Mouse (Mus musculus) R1 (cell line): ENCODE measurements at regions not wholly inside any gene's neighbourhood (a gene's known extent, or its start where the extent isn't known, plus 50 kb on each side); places are given as distances from the start of the nearest gene placed in this dataset.
A peak's percentile ranks its signal among the peaks of the same experiment; 100 is the strongest.

Experiments
- DNase-seq: peaks from one replicate; pipeline ENCODE4 v3.0.0-alpha.2; 2018; ENCODE audit warnings: low read depth, low spot score

DNA sequence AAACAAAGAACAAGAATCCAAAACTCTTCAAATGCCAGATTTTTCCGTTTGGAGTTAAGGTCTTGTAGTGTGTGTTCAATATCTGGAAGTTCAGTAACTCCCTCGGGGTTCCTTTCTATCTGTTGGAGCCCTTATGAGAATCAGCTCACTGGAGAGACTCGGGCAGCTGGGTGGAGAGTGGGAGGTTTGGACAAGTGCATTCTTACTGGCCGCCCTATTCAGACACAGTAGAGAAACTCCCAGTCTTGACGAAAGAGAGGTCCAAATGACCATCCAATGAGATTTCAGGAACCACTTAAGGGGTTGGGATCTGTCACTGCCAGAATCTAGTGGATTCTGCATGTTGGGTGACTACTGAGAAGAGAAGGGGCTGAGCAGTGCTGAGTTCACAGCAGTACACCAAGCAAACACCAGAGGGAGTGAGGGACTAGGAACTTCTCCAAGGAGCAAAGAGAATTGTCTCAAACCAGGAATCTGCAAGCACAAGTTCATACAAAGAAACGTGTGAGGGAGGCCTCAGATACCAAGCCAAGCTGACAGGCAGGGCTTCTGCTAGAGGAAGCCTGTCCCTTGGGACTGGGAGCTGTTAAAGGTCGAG, 310.0 kb upstream of the Magi2 start:
- DNase-seq, result peak; percentile 86

GRCm38 (mm10) chr5:18953875-18954474, 272.9 kb upstream of the Magi2 start:
- DNase-seq, result no peak
